Mouse (Mus musculus): ENCODE results near the gene Hnrnpu. TPM values are rescaled to one million over a fixed set of nuclear protein-coding genes. Genes with fewer than 3 reads are reported as not detected.
"Not testable (repeated sequence)": the region's sequence is repeated elsewhere in the genome, so short reads cannot be mapped to it uniquely, and the experiment has no call there.

Gene Hnrnpu
- total RNA-seq, 2 experiments from 2014 or later: 91.7 to 124 TPM

- DNase-seq: peak; percentile 96 to 97
- intact Hi-C loops (cut with DNase I): loop anchor here (1.0 kb wide), 2 partner anchors 18 to 88 kb away; partner anchors contain the start of gene Efcab2
These were observed 19.0 kb downstream of the Hnrnpu start, which contains the start of gene Cox20 for GRCm38 (mm10) chr1:178318389-178319184. Gene Cox20 (plus strand): TSS chr1:178319130.

DNA sequence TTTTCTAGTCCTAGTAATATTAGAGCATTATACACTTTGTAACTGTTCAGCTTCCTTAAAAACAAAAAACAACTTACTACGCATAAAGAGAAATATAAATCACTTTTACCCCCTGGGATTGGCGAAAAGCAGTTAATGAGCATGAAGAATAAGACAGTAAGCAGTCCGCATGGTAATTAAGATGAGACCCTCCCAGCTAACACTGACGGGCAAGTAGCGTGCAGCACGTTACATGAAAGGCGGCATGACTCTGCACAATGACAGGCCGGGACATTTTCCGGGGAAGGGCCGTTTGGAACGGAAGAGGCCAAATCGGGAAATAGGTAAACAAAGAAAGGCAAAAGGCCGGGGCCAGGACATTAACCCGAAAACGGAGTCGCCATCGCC lies 19.6 kb downstream of the Hnrnpu start:
- DNase-seq: no peak
- intact Hi-C loops (cut with DNase I): loop anchor here (1.0 kb wide), 2 partner anchors 18 to 88 kb away; partner anchors contain the start of gene Efcab2

DNA sequence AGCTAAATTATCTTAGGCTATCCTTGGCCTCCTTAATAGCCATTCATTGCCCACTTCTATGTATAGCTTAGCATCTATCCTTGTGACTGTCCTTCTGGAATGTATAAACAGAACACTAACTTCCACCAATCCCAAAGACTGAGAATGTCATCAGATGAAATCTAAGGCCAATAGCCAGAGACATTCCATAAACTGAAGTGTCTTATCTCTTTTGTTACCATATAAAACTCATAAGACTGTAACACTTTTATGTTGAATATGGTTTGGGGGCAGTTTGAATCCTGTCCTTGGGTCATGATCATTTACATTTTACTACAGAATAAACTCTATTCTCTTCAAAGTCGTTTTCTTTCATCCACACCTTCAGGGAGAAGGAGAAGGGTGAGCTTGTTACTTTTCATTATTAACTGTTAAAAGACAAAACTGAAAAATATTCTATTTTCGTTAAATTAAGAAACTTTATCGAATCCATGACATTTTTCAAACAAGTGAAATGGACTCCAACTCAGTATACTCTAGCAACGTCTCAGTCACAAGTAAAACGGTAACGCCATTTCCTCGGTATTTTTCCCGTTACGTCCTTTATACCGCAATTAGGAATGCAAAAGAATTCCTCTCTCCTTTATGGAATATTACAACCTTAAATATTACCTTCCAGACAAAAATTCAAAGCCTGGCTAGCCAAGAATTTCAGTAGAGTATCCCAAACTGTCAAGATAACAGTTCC lies 20.2 kb downstream of the Hnrnpu start:
- intact Hi-C loops (cut with DNase I): loop anchor here (1.0 kb wide), 2 partner anchors 19 to 89 kb away; partner anchors contain the start of gene Efcab2
- no peak for DNase-seq

DNA sequence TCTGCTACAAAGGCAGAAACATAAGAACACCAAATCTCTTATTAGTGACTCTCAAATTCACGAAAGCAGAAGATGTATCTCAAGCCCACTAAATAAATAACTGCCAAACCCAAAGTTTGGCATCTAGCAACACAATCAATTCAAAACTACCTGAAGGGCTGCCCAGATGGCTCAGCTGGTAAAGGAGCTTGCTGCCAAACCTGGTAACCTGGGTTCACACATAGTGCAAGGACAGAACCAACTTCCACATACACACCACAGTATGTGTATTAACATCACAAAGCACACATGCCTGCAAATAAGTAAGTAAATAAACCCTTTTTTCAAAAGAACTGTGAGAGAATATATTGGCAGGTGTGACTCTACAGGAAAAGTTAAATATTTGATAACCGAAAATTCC lies 23.4 kb downstream of the Hnrnpu start:
- intact Hi-C loops (cut with DNase I): no loop called here

GRCm38 (mm10) chr1:178313039-178313597 lies 24.5 kb downstream of the Hnrnpu start:
- intact Hi-C loops (cut with DNase I): no loop called here

More for the DNA sequence above, 23.4 kb downstream of the Hnrnpu start:
- no peak for DNase-seq

GRCm38 (mm10) chr1:178310128-178310527 lies 27.5 kb downstream of the Hnrnpu start:
- intact Hi-C loops (cut with DNase I): loop anchor here (2.0 kb wide), 1 partner anchor 141 kb away; no protein-coding TSS in a partner anchor
- no peak for DNase-seq

More at GRCm38 (mm10) chr1:178313039-178313597, 24.5 kb downstream of the Hnrnpu start:
- DNase-seq: no peak

GRCm38 (mm10) chr1:178309487-178309886 lies 28.1 kb downstream of the Hnrnpu start:
- DNase-seq: no peak
- intact Hi-C loops (cut with DNase I): loop anchor here (10.0 kb wide), 1 partner anchor 125 kb away; the partner anchor contains the start of gene Desi2

DNA sequence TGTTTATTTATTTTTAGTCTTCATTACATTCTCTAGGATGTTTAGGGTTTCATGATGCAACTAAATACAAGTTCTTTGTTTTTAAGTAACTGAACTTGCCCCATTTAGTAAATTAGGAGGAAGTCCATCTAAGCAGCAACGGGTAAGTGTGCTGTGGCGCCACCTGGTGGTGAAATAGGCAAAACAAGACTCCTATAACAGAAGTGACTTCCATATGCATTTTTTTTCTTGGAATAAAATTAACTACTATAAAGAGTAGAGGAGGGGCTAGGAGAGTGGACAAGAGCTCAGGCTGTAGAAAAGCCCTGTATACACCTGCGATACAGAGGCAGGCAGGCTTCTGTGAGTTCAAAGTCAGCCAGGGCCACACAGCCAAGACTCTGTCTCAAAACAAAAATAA lies 34.2 kb downstream of the Hnrnpu start:
- intact Hi-C loops (cut with DNase I): loop anchor here (2.0 to 10.0 kb wide), 2 partner anchors 119 to 159 kb away; partner anchors contain the start of gene Desi2

GRCm38 (mm10) chr1:178301261-178301660 lies 36.3 kb downstream of the Hnrnpu start:
- intact Hi-C loops (cut with DNase I): loop anchor here (10.0 kb wide), 1 partner anchor 116 kb away; the partner anchor contains the start of gene Desi2
- DNase-seq: not testable (repeated sequence)

More for the DNA sequence above, 34.2 kb downstream of the Hnrnpu start:
- peak; percentile 64 to 67 for DNase-seq

GRCm38 (mm10) chr1:178294051-178294450 lies 43.5 kb downstream of the Hnrnpu start:
- intact Hi-C loops (cut with DNase I): no loop called here
- DNase-seq: no peak

- no peak for DNase-seq
- intact Hi-C loops (cut with DNase I): no loop called here
These were observed 45.9 kb downstream of the Hnrnpu start for GRCm38 (mm10) chr1:178291716-178292115.

DNA sequence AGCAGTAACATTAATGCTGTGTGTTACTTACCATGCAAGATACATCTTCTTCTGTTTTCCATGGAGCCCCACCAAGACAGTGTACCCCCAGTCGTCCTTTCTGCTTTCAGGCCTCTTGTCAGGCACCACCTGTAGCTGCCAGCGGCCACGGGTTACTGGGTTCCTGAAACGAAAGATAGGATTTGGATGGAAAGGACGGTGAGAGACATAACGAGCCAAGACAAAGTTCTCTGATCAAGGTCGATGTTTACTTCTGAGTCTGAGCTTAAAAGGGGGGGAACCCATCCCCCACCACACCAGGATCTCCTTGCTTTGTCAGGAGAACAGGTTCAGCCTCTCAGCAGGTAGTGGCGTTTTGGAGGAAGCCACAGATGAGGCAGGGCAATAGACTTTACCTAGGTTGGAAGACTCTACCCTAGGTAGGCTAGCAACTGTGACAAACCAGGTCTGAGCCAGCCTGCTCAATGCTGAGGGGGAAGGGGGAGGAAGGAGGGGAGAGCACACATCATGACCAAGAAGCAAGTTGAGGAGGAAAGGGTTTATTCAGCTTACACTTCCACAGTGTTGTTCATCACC lies 49.9 kb downstream of the Hnrnpu start:
- intact Hi-C loops (cut with DNase I): no loop called here
- DNase-seq: no peak

GRCm38 (mm10) chr1:178283946-178284720 lies 53.5 kb downstream of the Hnrnpu start:
- intact Hi-C loops (cut with DNase I): no loop called here
- no peak for DNase-seq

- DNase-seq; intact Hi-C loops (cut with DNase I): not testable (repeated sequence)
These were observed 54.3 kb downstream of the Hnrnpu start for GRCm38 (mm10) chr1:178283314-178283713.

- intact Hi-C loops (cut with DNase I): no loop called here
- DNase-seq: peak; percentile 15 to 29
These were observed 61.3 kb downstream of the Hnrnpu start for GRCm38 (mm10) chr1:178276054-178276911.

DNA sequence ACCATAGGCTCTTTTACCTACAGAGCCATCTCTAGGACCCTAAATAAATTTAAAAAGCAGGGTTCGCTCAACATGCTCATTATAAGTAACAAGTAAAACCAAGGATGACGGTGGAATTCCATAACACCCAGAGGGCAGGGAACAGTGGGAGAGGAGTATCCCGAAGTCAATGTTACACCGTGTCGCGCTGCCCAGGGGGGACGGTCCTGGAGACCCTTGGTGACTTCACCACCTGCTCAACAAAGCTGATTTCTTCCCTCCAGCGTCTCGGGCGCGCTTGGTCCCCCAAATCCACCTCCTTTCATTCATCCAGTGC lies 61.9 kb downstream of the Hnrnpu start:
- DNase-seq: no peak
- intact Hi-C loops (cut with DNase I): no loop called here

DNA sequence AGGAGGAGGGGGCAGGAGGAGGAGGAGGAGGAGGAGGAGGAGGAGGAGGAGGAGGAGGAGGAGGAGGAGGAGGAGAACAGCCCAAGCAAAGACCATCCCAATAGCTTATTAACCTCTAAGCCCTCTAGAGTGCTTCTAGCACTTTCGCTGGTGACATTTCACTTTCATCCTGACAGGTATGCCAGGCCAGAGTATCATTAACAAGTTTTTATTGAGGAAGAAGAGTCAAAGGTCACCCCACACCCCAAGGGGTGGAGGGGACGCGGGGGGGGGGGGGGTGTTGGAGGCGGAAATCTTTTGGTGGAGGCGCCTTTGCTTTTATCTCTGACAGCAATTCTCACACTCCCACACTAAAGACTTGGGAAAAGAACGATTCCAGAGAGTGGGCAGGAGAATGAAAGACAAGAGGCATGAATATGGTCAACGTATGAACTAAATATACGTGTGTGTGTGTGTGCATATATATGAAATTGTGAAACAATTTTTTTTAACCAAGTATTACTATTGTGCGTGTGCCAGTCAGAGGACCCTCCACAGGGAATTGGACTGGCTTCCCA lies 62.3 kb downstream of the Hnrnpu start:
- intact Hi-C loops (cut with DNase I): no loop called here

More for the DNA sequence above, 62.3 kb downstream of the Hnrnpu start:
- DNase-seq: no peak
